Mouse (Mus musculus): ENCODE measurements around the gene Tagln3. TPM values are rescaled to one million over a fixed set of nuclear protein-coding genes. Genes with fewer than 3 reads are reported as not detected.

The Tagln3 gene
- polyA plus RNA-seq, 2 experiments: 0.39 TPM; not detected in 1

GRCm38 (mm10) chr16:45736724-45737123 is 12.3 kb upstream of the Tagln3 start:
- WGBS (ENCODE audit: insufficient replicate concordance): 71% methylated on average over 3 of the region's 3 CpGs

GRCm38 (mm10) chr16:45729163-45729562 is 4.8 kb upstream of the Tagln3 start:
- Histone ChIP-seq H3K27ac (no peak overlapping the region), H3K4me3 (ENCODE audit: insufficient read depth in 1 of 2, low read depth in 2 of 2, low read length in 2 of 2) (no peak overlapping the region), H3K9me3 (ENCODE audit: control insufficient read depth, low read length) (no peaks in the 10 kb centered on the region), H3K9ac (replicated peaks) (no peak overlapping the region), H3K4me1 (replicated peaks; ENCODE audit: control insufficient read depth in 2 of 2, insufficient read depth in 2 of 2, low read length in 1 of 2) (no peaks in the 10 kb centered on the region), H3K27me3 (ENCODE audit: control insufficient read depth, insufficient read depth, low read length) (peaks cover 9% of the 10 kb centered on the region), H3K36me3 (replicated peaks; ENCODE audit: control insufficient read depth, insufficient read depth, low read depth) (peaks cover 11% of the 10 kb centered on the region), H3K4me2 (ENCODE audit: low read depth) (no peak overlapping the region)
- DNase-seq (ENCODE audit: low read depth in 3 of 3, low spot score in 3 of 3) (no peak), ATAC-seq (ENCODE audit: insufficient read depth) (no peak)
- WGBS (ENCODE audit: insufficient replicate concordance): 69% methylated on average over 5 of the region's 5 CpGs
- TF ChIP-seq CTCF (IDR thresholded peaks at IDR 0.05; ENCODE audit: low read depth) (no peak), EP300 (IDR thresholded peaks at IDR 0.05; ENCODE audit: low read depth) (no peak)

More at GRCm38 (mm10) chr16:45736724-45737123, 12.3 kb upstream of the Tagln3 start:
- no peak overlapping the region for H3K27ac ChIP-seq
- no peak overlapping the region for H3K4me3 ChIP-seq (ENCODE audit: insufficient read depth in 1 of 2, low read depth in 2 of 2, low read length in 2 of 2)
- no peak for DNase-seq (ENCODE audit: low read depth in 3 of 3, low spot score in 3 of 3)
- H3K27me3 ChIP-seq (ENCODE audit: control insufficient read depth, insufficient read depth, low read length): no peaks in the 10 kb centered on the region
- ATAC-seq (ENCODE audit: insufficient read depth): no peak
- H3K9me3 ChIP-seq (ENCODE audit: control insufficient read depth, low read length): no peaks in the 10 kb centered on the region
- H3K4me1 ChIP-seq (replicated peaks; ENCODE audit: control insufficient read depth in 2 of 2, insufficient read depth in 2 of 2, low read length in 1 of 2): peaks cover 0 to 5% of the 10 kb centered on the region in 2 experiments; a peak in 2 of 4 replicates
- no peak for TF ChIP-seq CTCF (IDR thresholded peaks at IDR 0.05; ENCODE audit: low read depth)
- TF ChIP-seq EP300 (IDR thresholded peaks at IDR 0.05; ENCODE audit: low read depth): no peak
- H3K36me3 ChIP-seq (replicated peaks; ENCODE audit: control insufficient read depth, insufficient read depth, low read depth): peaks cover 21% of the 10 kb centered on the region
- H3K4me2 ChIP-seq (ENCODE audit: low read depth): no peak overlapping the region
- H3K9ac ChIP-seq (replicated peaks): no peak overlapping the region

GRCm38 (mm10) chr16:45724742-45725102 is 314 bp upstream of the Tagln3 start:
- Histone ChIP-seq H3K4me1 (replicated peaks; ENCODE audit: control insufficient read depth in 2 of 2, insufficient read depth in 2 of 2, low read length in 1 of 2) (no peaks in the 10 kb centered on the region), H3K27me3 (ENCODE audit: control insufficient read depth, insufficient read depth, low read length) (peaks cover 13% of the 10 kb centered on the region), H3K9ac (replicated peaks) (no peak overlapping the region), H3K4me2 (ENCODE audit: low read depth) (peak overlapping the region; percentile 56), H3K36me3 (replicated peaks; ENCODE audit: control insufficient read depth, insufficient read depth, low read depth) (no peaks in the 10 kb centered on the region; the same call in 1 of the 2 replicates), H3K4me3 (ENCODE audit: insufficient read depth in 1 of 2, low read depth in 2 of 2, low read length in 2 of 2) (peak overlapping the region; percentile 40 to 54; a peak in 3 of 4 replicates), H3K9me3 (ENCODE audit: control insufficient read depth, low read length) (no peaks in the 10 kb centered on the region), H3K27ac (no peak overlapping the region)
- no peak for TF ChIP-seq EP300 (IDR thresholded peaks at IDR 0.05; ENCODE audit: low read depth)
- no peak for TF ChIP-seq CTCF (IDR thresholded peaks at IDR 0.05; ENCODE audit: low read depth)
- ATAC-seq (ENCODE audit: insufficient read depth) (no peak), DNase-seq (ENCODE audit: low read depth in 3 of 3, low spot score in 3 of 3) (no peak)
- 7% methylated on average over 10 of the region's 10 CpGs for WGBS (ENCODE audit: insufficient replicate concordance)

- Histone ChIP-seq H3K4me3 (ENCODE audit: insufficient read depth in 1 of 2, low read depth in 2 of 2, low read length in 2 of 2) (no peak overlapping the region), H3K9me3 (ENCODE audit: control insufficient read depth, low read length) (no peaks in the 10 kb centered on the region), H3K9ac (replicated peaks) (no peak overlapping the region), H3K27me3 (ENCODE audit: control insufficient read depth, insufficient read depth, low read length) (peaks cover 13% of the 10 kb centered on the region), H3K4me1 (replicated peaks; ENCODE audit: control insufficient read depth in 2 of 2, insufficient read depth in 2 of 2, low read length in 1 of 2) (no peaks in the 10 kb centered on the region), H3K27ac (no peak overlapping the region), H3K4me2 (ENCODE audit: low read depth) (no peak overlapping the region), H3K36me3 (replicated peaks; ENCODE audit: control insufficient read depth, insufficient read depth, low read depth) (no peaks in the 10 kb centered on the region)
- 59% methylated on average over 6 of the region's 6 CpGs for WGBS (ENCODE audit: insufficient replicate concordance)
- no peak for ATAC-seq (ENCODE audit: insufficient read depth)
- TF ChIP-seq CTCF (IDR thresholded peaks at IDR 0.05; ENCODE audit: low read depth) (no peak), EP300 (IDR thresholded peaks at IDR 0.05; ENCODE audit: low read depth) (no peak)
- DNase-seq (ENCODE audit: low read depth in 3 of 3, low spot score in 3 of 3): no peak
Observed at GRCm38 (mm10) chr16:45723172-45723901, 1.1 kb downstream of the Tagln3 start.

- DNase-seq (ENCODE audit: low read depth in 3 of 3, low spot score in 3 of 3): no peak
- H3K4me2 ChIP-seq (ENCODE audit: low read depth): no peak overlapping the region
- no peak overlapping the region for H3K9ac ChIP-seq (replicated peaks)
- WGBS (ENCODE audit: insufficient replicate concordance): 45% methylated on average over 3 of the region's 3 CpGs
- TF ChIP-seq EP300 (IDR thresholded peaks at IDR 0.05; ENCODE audit: low read depth) (no peak), CTCF (IDR thresholded peaks at IDR 0.05; ENCODE audit: low read depth) (no peak)
- H3K27me3 ChIP-seq (ENCODE audit: control insufficient read depth, insufficient read depth, low read length): peaks cover 13% of the 10 kb centered on the region
- no peaks in the 10 kb centered on the region for H3K36me3 ChIP-seq (replicated peaks; ENCODE audit: control insufficient read depth, insufficient read depth, low read depth)
- no peaks in the 10 kb centered on the region for H3K9me3 ChIP-seq (ENCODE audit: control insufficient read depth, low read length)
- H3K4me1 ChIP-seq (replicated peaks; ENCODE audit: control insufficient read depth in 2 of 2, insufficient read depth in 2 of 2, low read length in 1 of 2): no peaks in the 10 kb centered on the region
- H3K27ac ChIP-seq: no peak overlapping the region
- ATAC-seq (ENCODE audit: insufficient read depth): no peak
- no peak overlapping the region for H3K4me3 ChIP-seq (ENCODE audit: insufficient read depth in 1 of 2, low read depth in 2 of 2, low read length in 2 of 2)
Observed at GRCm38 (mm10) chr16:45722460-45722951, 1.9 kb downstream of the Tagln3 start.
